Mouse (Mus musculus): Measurements from ENCODE around the gene S100a1.

S100a1 gene

GRCm38 (mm10) chr3:90465081-90465685 lies 49.0 kb downstream of the S100a1 start:
- DNase-seq (ENCODE audit: low spot score): peak; percentile 15

GRCm38 (mm10) chr3:90464552-90465080 lies 49.6 kb downstream of the S100a1 start:
- DNase-seq (ENCODE audit: low spot score): peak; percentile 31

GRCm38 (mm10) chr3:90462579-90462978 lies 51.6 kb downstream of the S100a1 start:
- DNase-seq (ENCODE audit: low spot score): peak; percentile 12

DNA sequence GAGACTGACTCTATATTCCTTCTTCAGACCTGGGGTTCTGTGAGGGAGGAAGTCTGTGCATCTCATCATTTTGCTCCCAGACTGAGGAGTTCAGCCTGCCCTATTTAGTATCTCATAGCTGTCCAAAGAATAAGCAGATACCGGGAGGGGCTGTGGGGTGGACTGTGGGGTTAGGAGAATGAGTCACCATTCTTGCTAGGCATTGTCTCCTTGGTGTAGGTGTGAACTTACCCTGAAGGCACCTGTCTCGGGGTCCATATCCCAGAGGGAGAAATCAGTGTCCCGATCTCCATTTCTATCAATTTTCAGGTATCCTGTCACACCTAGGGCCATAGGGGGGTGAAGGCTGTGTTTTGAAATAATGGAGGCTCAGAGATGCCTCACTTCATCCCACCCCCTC lies 52.3 kb downstream of the S100a1 start:
- DNase-seq (ENCODE audit: low spot score): no peak
